Mouse (Mus musculus) E14TG2a.4 (cell line): Measurements from ENCODE around the gene Gm20390.

Experiments
- H3K27me3 ChIP-seq: 2 replicates; pipeline ENCODE4 v1.6.1; 2014; ENCODE audit warnings: low read length, control low read depth; ENCODE audit not compliant: insufficient read depth
- H3K36me3 ChIP-seq: 2 replicates; pipeline ENCODE4 v1.6.1; 2014; ENCODE audit warnings: low read length, control low read depth; ENCODE audit not compliant: insufficient read depth
- H3K4me1 ChIP-seq: replicated peaks from 2 replicates; pipeline ENCODE4 v1.6.1; 2014; ENCODE audit warnings: low read depth, low read length, control low read depth
- H3K4me3 ChIP-seq: replicated peaks from 2 replicates; pipeline ENCODE4 v1.5.1; 2014; ENCODE audit warnings: mild to moderate bottlenecking, low read length
- H3K9me3 ChIP-seq: 2 replicates; pipeline ENCODE4 v1.6.1; 2014; ENCODE audit warnings: low read length, control low read depth
- CTCF ChIP-seq: conservative IDR thresholded peaks from 2 replicates; pipeline ENCODE4 v1.5.1; 2014; ENCODE audit warnings: low read length
- NANOG ChIP-seq: IDR thresholded peaks from 2 replicates; pipeline ENCODE4 v1.6.1; 2014; ENCODE audit warnings: borderline replicate concordance, low read length, mixed read lengths
- POU5F1 ChIP-seq: IDR thresholded peaks from 2 replicates; pipeline ENCODE4 v1.6.1; 2014; ENCODE audit warnings: low read length, borderline replicate concordance

Gene Gm20390

DNA sequence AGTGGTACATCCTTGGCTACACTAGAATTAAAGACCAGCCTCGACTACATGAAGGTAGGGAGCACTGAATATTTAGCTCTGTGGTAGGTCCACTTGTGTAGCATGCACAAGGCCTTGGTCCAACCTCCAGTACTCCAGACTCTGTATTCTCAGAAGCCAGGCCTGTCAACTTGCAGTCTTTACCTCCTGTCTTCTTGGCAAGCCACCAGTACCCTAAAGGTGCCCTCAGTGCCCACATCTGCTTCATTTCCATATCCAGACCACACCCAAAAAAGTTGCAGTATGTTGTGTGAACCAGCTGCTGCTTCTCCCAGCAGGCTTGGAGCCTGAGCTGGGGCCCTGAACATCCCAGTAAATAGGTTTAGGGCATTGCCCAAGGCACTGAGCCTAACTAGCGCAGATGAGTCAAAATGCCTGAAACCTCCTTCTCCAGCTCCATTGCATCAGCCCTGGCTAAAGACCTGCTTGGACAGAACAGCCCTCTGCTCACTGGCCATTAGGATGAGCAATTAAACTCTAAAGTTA lies 11.0 kb downstream of the Gm20390 start:
- Histone ChIP-seq H3K4me1 (peaks cover 73% of the 10 kb centered on the region), H3K27me3 (no peaks in the 10 kb centered on the region), H3K4me3 (peak overlapping the region; percentile 93; the same call in 1 of the 2 replicates), H3K36me3 (peaks cover 73% of the 10 kb centered on the region), H3K9me3 (no peaks in the 10 kb centered on the region)
- TF ChIP-seq CTCF (no peak), POU5F1 (no peak), NANOG (no peak)

DNA sequence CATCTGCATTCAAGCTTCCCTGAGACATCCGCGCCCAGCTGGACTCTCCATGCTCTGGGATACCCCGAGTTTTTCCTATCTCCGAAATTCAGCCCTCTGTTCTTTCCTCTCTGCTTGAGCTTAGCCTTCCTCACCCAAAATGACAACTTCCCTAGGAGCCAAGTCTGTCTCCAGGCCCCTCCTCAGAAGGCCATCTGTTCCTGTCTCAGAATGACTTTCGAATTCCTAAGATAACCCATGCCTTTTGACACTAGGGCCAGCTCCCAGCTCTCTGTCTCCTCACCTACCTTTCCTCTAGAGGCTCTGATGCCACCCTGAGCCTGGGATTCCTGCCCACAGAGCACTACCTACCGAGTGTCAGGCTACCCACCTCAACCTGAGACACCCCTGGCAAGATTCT lies 11.9 kb downstream of the Gm20390 start, which contains the start of gene Nme2:
Gene Nme2 (minus strand): TSS at position 101 of the 400 bp plus-strand sequence.
- Histone ChIP-seq H3K27me3 (no peaks in the 10 kb centered on the region), H3K9me3 (no peaks in the 10 kb centered on the region), H3K4me1 (peaks cover 73% of the 10 kb centered on the region), H3K4me3 (peak within 1 kb of the TSS; percentile 93), H3K36me3 (peaks cover 75% of the 10 kb centered on the region)
- TF ChIP-seq NANOG (no peak), POU5F1 (no peak), CTCF (no peak)

DNA sequence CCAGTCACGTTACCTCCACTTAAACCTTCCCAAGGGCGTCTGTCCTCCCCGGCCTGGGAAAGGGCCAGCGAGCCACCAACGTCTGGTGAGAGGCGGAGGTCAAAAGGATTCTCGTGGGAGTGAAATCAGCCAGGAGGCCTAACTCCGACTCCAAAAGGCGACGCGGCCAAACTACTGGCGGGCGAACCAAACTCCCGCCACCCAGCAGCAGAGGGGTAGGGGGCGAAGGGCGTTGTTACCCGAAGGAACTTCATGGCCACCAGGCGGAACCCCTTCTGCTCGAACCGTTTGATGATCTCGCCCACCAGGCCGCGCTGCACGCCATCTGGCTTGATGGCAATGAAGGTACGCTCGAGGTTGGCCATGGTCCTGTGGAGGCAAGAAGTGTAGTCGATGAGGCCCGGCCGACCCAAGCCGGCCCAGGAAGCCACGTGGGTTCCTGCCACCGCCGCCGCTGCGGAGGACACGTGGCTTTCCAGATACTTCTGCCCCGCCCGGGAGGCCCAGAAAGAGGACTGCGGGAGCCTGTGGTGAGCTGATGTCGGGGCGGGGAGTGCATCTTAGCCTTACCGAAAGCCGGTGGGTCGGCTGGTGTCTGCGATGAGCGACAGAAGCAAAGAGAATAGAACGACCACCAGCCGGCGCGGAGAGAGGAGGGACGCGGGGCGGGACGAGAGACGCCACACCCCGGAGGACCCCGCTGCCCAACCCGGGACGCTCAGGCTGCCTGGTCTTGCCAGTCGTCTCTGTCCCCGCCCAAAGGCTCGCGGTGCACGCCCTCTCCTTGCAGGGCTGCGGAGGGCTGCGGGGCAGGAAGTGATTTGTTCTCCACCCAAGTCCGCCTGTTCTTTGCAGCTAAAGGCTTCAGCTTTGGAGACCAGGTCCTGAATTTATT lies 12.6 kb downstream of the Gm20390 start:
- no peak for TF ChIP-seq NANOG
- no peaks in the 10 kb centered on the region for H3K9me3 ChIP-seq
- H3K4me1 ChIP-seq = peaks cover 73% of the 10 kb centered on the region
- peaks cover 75% of the 10 kb centered on the region for H3K36me3 ChIP-seq
- peak overlapping the region; percentile 93 for H3K4me3 ChIP-seq
- no peaks in the 10 kb centered on the region for H3K27me3 ChIP-seq

DNA sequence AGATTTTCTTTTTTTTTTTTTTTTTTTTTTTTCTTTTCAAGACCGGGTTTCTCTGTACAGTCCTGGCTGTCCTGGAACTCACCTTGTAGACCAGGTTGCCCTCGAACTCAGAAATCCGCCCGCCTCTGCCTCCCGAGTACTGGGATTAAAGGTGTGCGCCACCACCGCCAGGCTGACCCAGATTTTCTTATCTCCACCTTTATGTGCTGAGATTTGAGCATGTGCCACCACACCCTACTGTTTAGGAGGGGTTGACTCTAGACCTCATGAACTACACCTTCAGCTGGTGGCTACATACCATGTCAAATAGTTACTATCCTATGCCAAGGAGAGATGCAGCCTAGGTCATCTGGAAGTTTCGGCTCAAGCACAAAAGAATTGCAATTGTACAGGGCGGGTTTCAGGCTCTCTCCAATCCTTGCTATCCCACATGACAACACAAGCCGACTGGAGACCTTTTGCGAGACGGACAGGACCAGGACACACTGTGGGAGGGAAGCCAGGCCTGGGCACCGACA lies 13.3 kb downstream of the Gm20390 start:
- H3K4me1 ChIP-seq = peaks cover 71% of the 10 kb centered on the region
- H3K4me3 ChIP-seq = peak overlapping the region; percentile 93
- TF ChIP-seq CTCF = no peak
- TF ChIP-seq POU5F1 = no peak
- no peak for TF ChIP-seq NANOG
- H3K27me3 ChIP-seq = no peaks in the 10 kb centered on the region
- no peaks in the 10 kb centered on the region for H3K9me3 ChIP-seq
- peaks cover 74% of the 10 kb centered on the region for H3K36me3 ChIP-seq

DNA sequence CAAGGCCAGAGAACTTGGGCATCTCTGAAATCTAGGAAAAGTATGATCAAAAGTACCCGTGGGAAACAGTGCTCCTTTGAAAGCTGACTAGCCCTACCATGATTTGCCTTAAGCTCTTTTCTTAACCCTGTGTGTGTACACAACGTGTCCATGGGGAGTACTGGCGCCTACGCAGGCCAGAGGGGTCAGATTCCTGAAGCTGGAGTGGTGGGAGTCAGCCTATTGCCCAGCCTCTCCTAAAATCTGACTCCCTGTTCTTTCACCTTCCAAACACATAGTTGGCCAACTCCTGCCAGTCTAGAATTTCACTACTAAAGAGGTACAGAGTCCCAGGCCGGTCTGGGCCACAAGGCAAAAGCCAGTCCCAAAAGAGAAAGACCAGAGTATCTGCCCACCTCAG lies 15.7 kb downstream of the Gm20390 start:
- Histone ChIP-seq H3K9me3 (no peaks in the 10 kb centered on the region), H3K36me3 (peaks cover 75% of the 10 kb centered on the region), H3K4me1 (peaks cover 68% of the 10 kb centered on the region), H3K4me3 (peak overlapping the region; percentile 93), H3K27me3 (no peaks in the 10 kb centered on the region)
- TF ChIP-seq POU5F1 (no peak), CTCF (no peak)

DNA sequence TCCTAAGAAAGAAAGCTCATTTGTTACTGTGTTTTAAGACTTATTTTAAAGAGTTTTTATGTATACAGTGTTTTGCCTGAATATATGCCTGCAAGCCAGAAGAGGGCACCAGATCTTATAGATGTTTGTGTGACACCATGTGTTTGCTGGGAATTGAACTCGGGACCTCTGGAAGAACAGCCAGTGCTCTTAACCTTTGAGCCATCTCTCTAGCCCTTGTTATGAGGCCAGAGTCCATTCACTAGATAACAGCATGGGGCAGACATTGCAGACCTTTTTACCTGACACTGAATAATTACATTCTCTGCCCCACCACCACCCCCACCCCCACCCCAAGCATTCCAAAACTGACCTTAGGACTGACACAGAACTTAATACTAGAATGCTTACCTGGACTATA lies 18.0 kb downstream of the Gm20390 start:
- H3K36me3 ChIP-seq = peaks cover 88% of the 10 kb centered on the region
- H3K9me3 ChIP-seq = no peaks in the 10 kb centered on the region
- H3K4me1 ChIP-seq = peaks cover 67% of the 10 kb centered on the region
- no peaks in the 10 kb centered on the region for H3K27me3 ChIP-seq
- no peak overlapping the region for H3K4me3 ChIP-seq
- TF ChIP-seq CTCF = no peak

DNA sequence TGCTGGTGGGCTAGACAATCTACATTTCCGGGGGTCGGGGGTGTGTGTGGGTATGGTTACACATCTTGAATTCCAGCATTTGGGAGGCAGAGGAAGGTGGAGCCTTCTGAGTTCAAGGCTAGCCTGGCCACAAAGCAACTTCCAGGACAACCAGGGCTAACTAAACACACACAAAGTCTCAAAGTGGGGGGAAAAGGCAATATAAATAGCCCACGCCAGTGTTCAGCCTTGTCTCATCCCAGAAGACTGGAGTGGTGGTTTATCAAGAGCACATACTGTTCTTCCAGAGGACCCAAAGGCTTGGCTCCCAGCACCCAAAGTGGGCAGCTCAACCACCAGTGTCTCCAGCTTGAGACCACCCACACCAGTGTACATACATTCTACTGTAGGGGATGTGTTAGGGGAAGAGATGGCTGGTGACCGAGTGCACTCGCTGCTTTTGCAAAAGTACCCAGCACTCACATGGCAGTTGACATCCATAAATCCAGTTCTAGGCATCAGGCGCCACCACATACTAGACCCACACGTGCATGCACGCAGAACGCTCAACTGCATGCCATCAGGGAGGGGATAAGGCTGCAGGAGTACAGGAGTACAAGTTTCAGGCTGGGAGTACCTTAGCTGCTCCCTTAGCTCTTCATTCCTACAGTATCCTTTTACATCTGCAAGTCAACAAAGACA lies 19.1 kb downstream of the Gm20390 start:
- H3K36me3 ChIP-seq = peaks cover 89% of the 10 kb centered on the region
- no peaks in the 10 kb centered on the region for H3K9me3 ChIP-seq
- TF ChIP-seq POU5F1 (no peak), CTCF (no peak), NANOG (no peak)
- peaks cover 64% of the 10 kb centered on the region for H3K4me1 ChIP-seq
- H3K27me3 ChIP-seq = no peaks in the 10 kb centered on the region
- no peak overlapping the region for H3K4me3 ChIP-seq

DNA sequence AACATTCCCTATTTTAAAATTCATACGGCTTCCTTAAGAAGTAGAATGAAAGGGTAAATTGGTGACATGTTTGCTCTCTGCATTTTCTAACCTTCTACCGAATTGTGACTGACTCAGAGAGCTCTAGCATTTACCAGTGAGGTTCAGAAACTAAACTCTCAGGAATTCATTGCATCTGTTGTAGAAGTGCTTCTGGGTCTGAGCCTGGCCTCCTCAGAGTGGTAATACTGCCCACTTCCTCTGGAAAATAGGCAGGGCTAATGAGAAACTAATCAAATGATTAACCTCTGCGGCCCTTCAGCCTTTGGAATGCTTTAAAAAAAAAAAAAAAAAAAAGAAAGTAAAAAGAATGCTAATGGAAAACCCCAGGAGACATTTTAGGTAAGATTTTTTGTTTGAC lies 23.1 kb downstream of the Gm20390 start:
- TF ChIP-seq NANOG (no peak), POU5F1 (no peak), CTCF (no peak)
- H3K4me1 ChIP-seq = peaks cover 32% of the 10 kb centered on the region
- H3K4me3 ChIP-seq = no peak overlapping the region
- H3K27me3 ChIP-seq = no peaks in the 10 kb centered on the region
- peaks cover 86% of the 10 kb centered on the region for H3K36me3 ChIP-seq
- no peaks in the 10 kb centered on the region for H3K9me3 ChIP-seq
